Mouse (Mus musculus) hindbrain, embryonic 15.5 days (tissue): ENCODE measurements around the gene Pcp4. TPM values are rescaled to one million over a fixed set of nuclear protein-coding genes. Genes with fewer than 3 reads are reported as not detected.

Experiments used
- ATAC-seq: fragments of 200-750 bp; cut with Nextera tagmentation; 2 replicates; pipeline ENCODE4 v1.8.0; 2017; ENCODE audit warnings: low read depth, moderate number of reproducible peaks, moderate TSS enrichment; ENCODE audit not compliant: low FRiP score
- H3K27ac ChIP-seq: fragments of 300-500 bp; sonication (generic); replicated peaks from 2 replicates; pipeline ENCODE4 v1.5.1; 2015; ENCODE audit warnings: mild to moderate bottlenecking, inconsistent platforms
- H3K27me3 ChIP-seq: fragments of 300-500 bp; sonication (generic); 2 replicates; pipeline ENCODE4 v1.6.1; 2015; ENCODE audit warnings: control low read depth, inconsistent platforms
- H3K36me3 ChIP-seq: fragments of 300-500 bp; sonication (generic); 2 replicates; pipeline ENCODE4 v1.6.1; 2015; ENCODE audit warnings: control low read depth, inconsistent platforms
- H3K4me1 ChIP-seq: fragments of 300-500 bp; sonication (generic); replicated peaks from 2 replicates; pipeline ENCODE4 v1.6.1; 2015; ENCODE audit warnings: control low read depth, inconsistent platforms
- H3K4me2 ChIP-seq: fragments of 300-500 bp; sonication (generic); 2 replicates; pipeline ENCODE4 v1.6.1; 2015; ENCODE audit warnings: moderate library complexity, mild to moderate bottlenecking, inconsistent platforms
- H3K4me3 ChIP-seq: fragments of 300-500 bp; sonication (generic); 2 replicates; pipeline ENCODE4 v1.5.1; 2015; ENCODE audit warnings: mild to moderate bottlenecking, inconsistent platforms
- H3K9ac ChIP-seq: fragments of 300-500 bp; sonication (generic); 2 replicates; pipeline ENCODE4 v1.6.1; 2015; ENCODE audit warnings: inconsistent platforms
- H3K9me3 ChIP-seq: fragments of 300-500 bp; sonication (generic); 2 replicates; pipeline ENCODE4 v1.6.1; 2016; ENCODE audit warnings: control low read depth, inconsistent platforms
- WGBS: fragments of 180-500 bp; shearing (Covaris S2); methylation state at CpG from one replicate; pipeline ENCODE4 v1.1.7; 2015; 5-methylcytosine and 5-hydroxymethylcytosine counted together
- polyA plus RNA-seq: library from polyadenylated mRNA; unstranded; fragments of >200 nt; fragmentation: Nextera tagmentation; extraction: Ambion mirVana; gene quantifications from 2 replicates; pipeline ENCODE4 v1.2.1, GENCODE M21; 2015

Gene Pcp4
- polyA plus RNA-seq, 1 experiment from 2014 or later, result 457 TPM

DNA sequence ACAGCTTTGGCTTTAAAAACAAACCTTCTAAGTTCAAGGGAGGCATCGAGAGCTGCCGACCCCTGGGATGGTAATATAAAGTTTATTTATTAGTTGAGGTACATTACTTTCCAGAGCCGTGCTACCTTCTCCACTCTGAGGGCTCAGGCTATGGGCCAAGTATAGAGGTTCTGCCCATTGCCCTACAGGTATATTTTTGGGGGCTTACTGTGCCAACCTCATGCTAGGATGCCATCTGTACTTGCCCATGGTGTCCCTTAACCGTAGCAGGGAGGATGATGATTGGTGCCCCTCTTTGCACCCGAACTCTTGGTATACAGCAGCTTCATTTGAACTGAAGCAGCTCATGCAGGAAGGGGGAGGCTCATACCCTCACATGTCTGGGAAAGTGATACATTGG is 9.8 kb upstream of the Pcp4 start:
- Histone ChIP-seq H3K4me1 (no peaks in the 10 kb centered on the region), H3K4me3 (no peak overlapping the region), H3K27me3 (no peaks in the 10 kb centered on the region), H3K4me2 (no peak overlapping the region), H3K9me3 (no peaks in the 10 kb centered on the region), H3K27ac (no peak overlapping the region), H3K9ac (no peak overlapping the region), H3K36me3 (no peaks in the 10 kb centered on the region)
- no peak for ATAC-seq
- WGBS, result 89% methylated on average over 5 of the region's 5 CpGs

DNA sequence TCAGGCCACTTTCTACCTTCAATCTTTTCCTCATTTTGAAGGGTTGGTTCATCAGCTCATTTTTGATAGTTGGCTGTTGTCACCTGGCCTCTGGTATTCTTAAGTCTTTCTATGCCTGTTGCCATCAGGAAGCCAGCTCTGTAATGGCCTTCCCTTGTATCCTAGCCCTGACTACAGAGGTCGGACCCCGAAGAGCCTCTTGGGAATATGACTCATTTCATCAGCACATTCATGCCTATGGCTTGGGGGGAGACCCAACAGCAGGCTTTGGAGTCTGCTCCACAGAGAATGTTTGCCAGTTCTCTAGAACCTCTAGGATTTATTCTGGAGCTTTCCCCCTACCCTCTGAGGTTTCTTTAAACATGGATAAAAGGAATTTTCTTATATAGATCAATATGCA is 8.1 kb upstream of the Pcp4 start:
- H3K27ac ChIP-seq, result no peak overlapping the region
- no peak for ATAC-seq
- H3K36me3 ChIP-seq, result no peaks in the 10 kb centered on the region
- H3K4me1 ChIP-seq, result no peaks in the 10 kb centered on the region
- no peak overlapping the region for H3K4me2 ChIP-seq
- H3K27me3 ChIP-seq, result no peaks in the 10 kb centered on the region
- H3K4me3 ChIP-seq, result no peak overlapping the region
- 86% methylated on average over 2 of the region's 2 CpGs for WGBS
- H3K9me3 ChIP-seq, result no peaks in the 10 kb centered on the region
- no peak overlapping the region for H3K9ac ChIP-seq

DNA sequence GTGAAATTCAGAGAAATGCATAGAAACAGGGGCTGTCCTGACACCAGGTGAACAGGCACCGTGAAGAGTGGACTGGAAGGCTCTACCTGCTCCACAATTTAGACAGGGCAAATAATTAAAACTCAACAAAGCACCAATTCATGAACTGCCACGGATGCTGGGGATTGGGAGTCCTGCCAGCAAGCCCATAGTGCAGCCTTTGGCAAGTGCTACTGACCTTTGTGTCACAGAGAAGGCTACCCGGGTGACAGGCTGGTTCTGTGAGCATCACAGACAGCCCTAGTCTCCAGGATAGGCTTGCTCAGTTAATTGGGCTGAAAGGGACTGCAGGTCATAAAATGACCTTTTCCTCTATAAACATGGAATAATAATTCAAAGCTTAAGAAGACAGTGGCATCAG is 6.6 kb upstream of the Pcp4 start:
- no peak overlapping the region for H3K4me2 ChIP-seq

DNA sequence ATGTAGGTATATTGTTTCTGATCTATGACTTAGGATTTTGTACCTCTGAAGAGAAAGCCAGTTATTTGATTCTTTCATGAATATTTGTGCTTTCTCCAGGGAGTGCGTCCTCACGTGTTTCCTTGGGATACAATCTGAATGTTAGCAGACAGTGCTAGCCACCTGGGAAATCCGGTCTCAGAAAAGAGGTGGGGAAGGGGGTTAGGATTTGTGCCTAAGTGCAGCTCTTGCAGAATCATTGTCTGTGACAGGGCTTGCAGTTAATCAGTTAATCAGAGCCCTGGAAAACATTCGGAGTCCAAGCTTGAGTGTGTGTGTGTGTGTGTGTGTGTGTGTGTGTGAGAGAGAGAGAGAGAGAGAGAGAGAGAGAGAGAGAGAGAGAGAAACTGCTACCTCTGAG is 605 bp downstream of the Pcp4 start:
- Histone ChIP-seq H3K4me2 (peak overlapping the region; percentile 53), H3K9me3 (no peaks in the 10 kb centered on the region), H3K9ac (peak overlapping the region; percentile 37), H3K27ac (peak overlapping the region; percentile 14), H3K4me1 (peaks cover 31% of the 10 kb centered on the region), H3K36me3 (no peaks in the 10 kb centered on the region), H3K27me3 (0 out of 2 replicates have a peak, but pooled peaks cover 5% of the 10 kb centered on the region), H3K4me3 (peak overlapping the region; percentile 34)
- WGBS, result 53% methylated on average over 4 of the region's 4 CpGs
- ATAC-seq, result no peak

More for the DNA sequence above, 6.6 kb upstream of the Pcp4 start:
- Histone ChIP-seq H3K27ac (no peak overlapping the region), H3K9me3 (no peaks in the 10 kb centered on the region), H3K9ac (no peak overlapping the region), H3K4me3 (no peak overlapping the region), H3K27me3 (0 out of 2 replicates have a peak, but pooled peaks cover under 1% of the 10 kb centered on the region), H3K4me1 (no peaks in the 10 kb centered on the region), H3K36me3 (no peaks in the 10 kb centered on the region)
- WGBS, result 38% methylated on average over 3 of the region's 3 CpGs
- ATAC-seq, result no peak

DNA sequence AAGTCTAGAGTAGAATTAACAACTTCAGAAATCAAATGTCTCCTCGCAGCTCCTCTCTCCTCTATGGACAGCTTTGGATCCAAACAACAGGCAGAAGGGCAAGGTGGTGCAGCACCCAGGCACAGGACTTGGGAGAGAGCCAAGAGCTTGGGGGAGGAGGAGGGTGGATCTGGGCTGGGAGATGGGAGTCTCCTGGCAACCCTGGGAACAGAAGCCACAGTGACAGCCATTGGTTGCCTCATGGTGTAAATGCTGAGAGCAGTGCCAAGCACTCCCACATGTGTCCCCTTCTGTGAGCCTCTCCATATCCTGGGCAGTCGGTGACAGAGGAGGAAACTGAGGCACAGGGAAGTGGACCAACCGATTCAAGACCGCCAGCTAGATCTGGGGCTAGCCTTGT is 1.3 kb downstream of the Pcp4 start:
- peak overlapping the region; percentile 7; the same call in 1 of the 2 replicates for H3K27ac ChIP-seq
- peak overlapping the region; percentile 34 for H3K4me3 ChIP-seq

DNA sequence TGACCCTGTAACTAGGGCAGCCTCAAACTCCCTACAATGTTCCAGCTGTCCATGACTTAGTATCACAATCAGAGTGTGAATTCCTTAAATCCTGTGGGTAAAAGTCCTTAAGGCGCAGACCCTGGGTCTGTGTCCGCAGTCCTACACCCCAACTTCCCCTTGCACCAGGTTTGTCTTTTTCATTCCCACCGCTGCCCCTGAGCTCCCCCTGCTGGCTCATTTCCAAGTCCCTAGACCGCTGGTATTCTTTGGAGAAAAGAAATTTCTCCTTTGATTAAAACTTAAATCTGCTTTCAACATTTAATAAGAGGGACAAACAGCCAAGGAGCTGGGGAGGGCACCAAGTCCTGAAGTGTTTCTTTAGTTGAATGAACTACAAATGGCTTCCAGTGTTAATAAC is 2.2 kb downstream of the Pcp4 start:
- Histone ChIP-seq H3K4me3 (no peak overlapping the region), H3K36me3 (no peaks in the 10 kb centered on the region), H3K4me1 (peaks cover 36% of the 10 kb centered on the region), H3K4me2 (peak overlapping the region; percentile 53), H3K27ac (no peak overlapping the region), H3K9ac (no peak overlapping the region), H3K9me3 (no peaks in the 10 kb centered on the region), H3K27me3 (0 out of 2 replicates have a peak, but pooled peaks cover 5% of the 10 kb centered on the region)
- WGBS, result 64% methylated on average over 4 of the region's 4 CpGs
- no peak for ATAC-seq

More for the DNA sequence above, 1.3 kb downstream of the Pcp4 start:
- 72% methylated on average over 4 of the region's 4 CpGs for WGBS
- ATAC-seq, result peak; percentile 66; the same call in 1 of the 2 replicates
- Histone ChIP-seq H3K9me3 (no peaks in the 10 kb centered on the region), H3K9ac (peak overlapping the region; percentile 10; the same call in 1 of the 2 replicates), H3K27me3 (0 out of 2 replicates have a peak, but pooled peaks cover 5% of the 10 kb centered on the region), H3K4me2 (peak overlapping the region; percentile 53), H3K4me1 (peaks cover 31% of the 10 kb centered on the region), H3K36me3 (no peaks in the 10 kb centered on the region)

DNA sequence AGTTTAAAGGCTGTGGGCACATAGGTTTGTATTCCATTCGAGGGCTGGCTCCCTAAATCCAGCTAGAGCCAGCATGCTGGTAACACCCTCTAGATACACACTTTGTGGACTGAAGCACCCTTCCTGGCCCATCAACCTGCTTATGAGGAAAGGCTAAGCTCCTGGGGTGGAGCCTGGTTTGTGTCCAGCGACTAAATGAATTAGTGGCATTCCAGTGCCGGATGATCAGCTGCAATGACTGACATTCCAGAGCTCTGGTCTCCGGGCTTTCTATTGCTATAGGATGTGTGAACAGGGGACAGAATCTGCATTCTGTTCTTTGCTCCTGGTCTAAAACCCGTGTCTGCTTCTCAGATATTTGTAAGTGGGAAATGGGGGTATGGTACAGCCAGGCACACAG is 5.0 kb downstream of the Pcp4 start:
- ATAC-seq, result no peak
- Histone ChIP-seq H3K36me3 (no peaks in the 10 kb centered on the region), H3K27ac (peak overlapping the region; percentile 61), H3K4me2 (peak overlapping the region; percentile 36), H3K9me3 (no peaks in the 10 kb centered on the region), H3K27me3 (no peaks in the 10 kb centered on the region), H3K4me1 (peaks cover 36% of the 10 kb centered on the region), H3K4me3 (no peak overlapping the region), H3K9ac (0 out of 2 replicates have a peak overlapping the region, but pooled peaks have one; percentile 10)
- 34% methylated on average over 5 of the region's 5 CpGs for WGBS

DNA sequence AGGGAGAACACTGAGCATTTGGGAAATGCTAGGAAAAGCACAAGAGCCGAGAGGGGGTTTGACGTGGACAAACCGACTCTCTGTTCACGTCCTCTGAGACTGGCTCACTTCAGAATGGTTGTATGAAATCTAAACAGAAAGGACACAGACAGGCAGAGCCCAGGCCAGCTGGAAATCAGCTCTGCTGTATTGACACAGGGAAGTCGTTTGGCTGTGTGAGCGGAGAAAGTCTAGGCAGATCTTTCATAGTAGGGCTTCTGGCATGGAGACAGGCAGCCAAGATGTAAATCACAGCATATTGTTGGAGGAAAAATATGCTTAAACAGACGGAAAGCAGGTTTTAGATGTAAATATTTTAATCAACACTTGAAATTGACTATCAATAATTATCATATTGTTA is 5.4 kb downstream of the Pcp4 start:
- Histone ChIP-seq H3K36me3 (no peaks in the 10 kb centered on the region), H3K4me2 (peak overlapping the region; percentile 36), H3K9ac (0 out of 2 replicates have a peak overlapping the region, but pooled peaks have one; percentile 10), H3K27ac (peak overlapping the region; percentile 61), H3K27me3 (no peaks in the 10 kb centered on the region), H3K4me3 (no peak overlapping the region), H3K9me3 (no peaks in the 10 kb centered on the region), H3K4me1 (peaks cover 36% of the 10 kb centered on the region)
- 44% methylated on average over 7 of the region's 7 CpGs for WGBS
- no peak for ATAC-seq

DNA sequence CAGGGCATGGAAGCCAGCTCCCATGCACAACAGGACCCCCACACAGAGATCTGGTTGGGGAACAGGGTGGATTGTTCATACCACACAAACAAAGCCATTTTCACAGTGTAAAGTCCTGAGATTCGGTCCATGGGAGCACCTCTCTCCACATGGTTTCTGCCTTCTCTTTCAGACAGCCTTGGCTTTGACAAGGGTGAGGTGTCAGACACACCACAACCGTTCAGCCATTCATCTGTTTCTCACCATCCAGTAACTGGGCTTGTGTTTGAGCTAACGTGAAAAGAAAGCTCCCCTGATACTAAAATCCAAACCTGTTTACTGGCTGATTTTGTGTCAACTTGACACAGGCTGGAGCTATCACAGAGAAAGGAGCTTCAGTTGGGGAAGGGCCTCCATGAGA is 6.8 kb downstream of the Pcp4 start:
- no peak overlapping the region for H3K9ac ChIP-seq
- H3K9me3 ChIP-seq, result no peaks in the 10 kb centered on the region
- H3K36me3 ChIP-seq, result no peaks in the 10 kb centered on the region
- H3K4me3 ChIP-seq, result no peak overlapping the region
- ATAC-seq, result no peak
- no peaks in the 10 kb centered on the region for H3K27me3 ChIP-seq
- no peak overlapping the region for H3K27ac ChIP-seq
- no peak overlapping the region for H3K4me2 ChIP-seq
- H3K4me1 ChIP-seq, result peaks cover 28% of the 10 kb centered on the region
- 63% methylated on average over 3 of the region's 3 CpGs for WGBS

DNA sequence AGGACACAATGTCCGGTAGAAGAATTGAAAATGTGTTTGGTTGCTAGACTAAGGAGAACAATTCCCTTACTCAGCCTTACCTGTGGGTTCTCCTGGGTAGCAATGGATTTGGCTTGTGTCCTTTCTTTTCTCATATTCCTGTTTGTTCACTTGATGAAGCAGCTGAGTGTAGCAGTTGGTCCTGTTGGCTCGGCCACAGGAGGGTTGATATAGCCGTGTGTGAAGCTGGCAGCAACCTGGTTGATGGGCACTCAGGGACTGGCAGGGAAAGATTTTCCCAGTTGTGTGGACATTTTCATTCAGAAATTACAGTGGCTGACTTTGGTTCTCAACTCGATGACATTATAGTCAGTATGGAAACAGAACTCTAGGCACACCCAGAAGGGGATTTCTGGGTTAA is 14.4 kb downstream of the Pcp4 start:
- ATAC-seq, result no peak
- H3K4me3 ChIP-seq, result no peak overlapping the region
- WGBS, result 90% methylated on average over 4 of the region's 4 CpGs

DNA sequence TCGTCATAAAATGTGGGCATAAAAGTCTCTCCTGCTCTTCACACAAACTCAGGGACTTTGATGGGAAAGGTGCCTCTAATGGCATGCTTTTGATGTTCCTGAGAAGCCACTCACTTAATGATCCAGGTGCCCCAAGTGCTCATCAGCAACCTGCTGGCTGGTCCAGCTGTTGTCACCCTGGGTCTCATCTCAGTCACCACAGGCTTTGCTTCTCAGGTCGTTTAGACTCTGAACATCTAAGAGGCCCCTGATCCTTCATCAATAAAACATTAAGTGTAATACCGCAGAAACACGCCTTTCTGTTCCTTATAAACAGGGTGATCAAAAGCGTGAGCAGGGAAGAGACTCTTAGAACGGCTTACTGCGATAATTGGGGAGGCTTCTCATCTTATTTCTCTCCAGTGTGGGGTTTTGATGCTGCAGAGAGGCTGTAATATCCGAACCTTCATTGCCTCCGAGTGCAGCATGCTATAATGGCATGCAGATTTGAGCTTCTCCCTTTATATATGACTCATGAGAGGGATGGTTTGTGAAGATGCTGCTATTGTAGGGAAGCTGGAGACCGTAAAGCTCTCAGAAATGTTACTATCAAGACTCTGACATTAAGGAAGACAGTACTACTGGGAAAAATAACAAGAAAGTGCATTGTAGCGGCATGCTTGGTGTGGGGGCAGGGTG is 19.7 kb downstream of the Pcp4 start:
- 66% methylated on average over 11 of the region's 11 CpGs for WGBS
- H3K9me3 ChIP-seq, result no peaks in the 10 kb centered on the region
- H3K9ac ChIP-seq, result no peak overlapping the region
- no peak overlapping the region for H3K4me2 ChIP-seq
- ATAC-seq, result no peak
- no peaks in the 10 kb centered on the region for H3K27me3 ChIP-seq
- peaks cover 3% of the 10 kb centered on the region; the same call in 1 of the 2 replicates for H3K4me1 ChIP-seq
- H3K36me3 ChIP-seq, result no peaks in the 10 kb centered on the region
- no peak overlapping the region; the same call in 1 of the 2 replicates for H3K27ac ChIP-seq
- H3K4me3 ChIP-seq, result no peak overlapping the region

More for the DNA sequence above, 14.4 kb downstream of the Pcp4 start:
- H3K9ac ChIP-seq, result no peak overlapping the region
- no peak overlapping the region for H3K4me2 ChIP-seq
- H3K27ac ChIP-seq, result no peak overlapping the region
- H3K9me3 ChIP-seq, result no peaks in the 10 kb centered on the region
- no peaks in the 10 kb centered on the region for H3K27me3 ChIP-seq
- H3K4me1 ChIP-seq, result no peaks in the 10 kb centered on the region
- H3K36me3 ChIP-seq, result no peaks in the 10 kb centered on the region

DNA sequence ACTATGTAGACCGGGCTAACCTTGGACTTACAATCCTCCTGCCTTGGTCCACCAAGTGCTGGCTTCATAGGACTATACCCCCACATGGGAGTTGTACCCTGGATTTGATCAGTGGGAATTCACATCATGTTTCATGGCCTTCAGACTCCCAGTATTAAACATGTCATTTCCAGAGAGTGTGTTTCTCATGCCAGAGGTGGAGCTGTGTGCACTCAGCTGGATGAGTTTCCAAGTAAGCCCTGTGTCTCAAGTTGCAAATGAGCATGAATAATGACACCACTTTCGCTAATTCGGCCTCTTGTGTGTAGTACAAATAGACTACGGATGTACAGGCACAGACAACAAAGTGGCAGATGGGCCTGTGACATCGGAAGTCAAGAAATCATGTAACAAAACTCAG is 20.6 kb downstream of the Pcp4 start:
- H3K9ac ChIP-seq, result no peak overlapping the region
- no peak overlapping the region for H3K4me2 ChIP-seq
- no peak overlapping the region for H3K4me3 ChIP-seq
- 72% methylated on average over 5 of the region's 5 CpGs for WGBS
- H3K36me3 ChIP-seq, result no peaks in the 10 kb centered on the region
- peaks cover 3% of the 10 kb centered on the region; the same call in 1 of the 2 replicates for H3K4me1 ChIP-seq
- ATAC-seq, result no peak
- H3K27me3 ChIP-seq, result no peaks in the 10 kb centered on the region
- H3K9me3 ChIP-seq, result no peaks in the 10 kb centered on the region
- no peak overlapping the region for H3K27ac ChIP-seq
